Mouse (Mus musculus) bone marrow, adult 2 months (tissue): ENCODE results near the gene Mtfr1l. TPM values are rescaled to one million over a fixed set of nuclear protein-coding genes. Genes with fewer than 3 reads are reported as not detected.
A peak's percentile ranks its signal among the peaks of the same experiment; 100 is the strongest.
"Not testable (repeated sequence)": the region's sequence is repeated elsewhere in the genome, so short reads cannot be mapped to it uniquely, and the experiment has no call there.

ENCODE experiments used
- H3K27ac ChIP-seq: fragments of 200-500 bp; 2 replicates; pipeline ENCODE4 v1.5.1; 2012; ENCODE audit warnings: low read depth, mild to moderate bottlenecking, control low read depth, inconsistent platforms, low read length; ENCODE audit not compliant: control insufficient read depth, poor library complexity, insufficient read depth
- H3K4me1 ChIP-seq: fragments of 200-500 bp; 2 replicates; pipeline ENCODE4 v1.6.1; 2011; ENCODE audit warnings: low read length; ENCODE audit not compliant: control insufficient read depth, insufficient read depth
- H3K4me3 ChIP-seq: fragments of 200-500 bp; replicated peaks from 2 replicates; pipeline ENCODE3; 2011; ENCODE audit warnings: mild to moderate bottlenecking, low read depth, low read length, control low read depth; ENCODE audit not compliant: control insufficient read depth
- CTCF ChIP-seq: fragments of 200-500 bp; IDR thresholded peaks from 2 replicates; pipeline ENCODE4 v1.5.1; 2011; ENCODE audit warnings: low read length, control low read depth; ENCODE audit not compliant: control insufficient read depth, insufficient read depth
- POLR2A ChIP-seq: fragments of 200-500 bp; IDR thresholded peaks from 2 replicates; pipeline ENCODE4 v1.6.1; 2011; ENCODE audit warnings: low read depth, mild to moderate bottlenecking, control low read depth, low read length, borderline replicate concordance; ENCODE audit not compliant: control insufficient read depth
- WGBS: fragments of 180-500 bp; shearing (Covaris S2); methylation state at CpG from one replicate; pipeline ENCODE4 v1.1.7; 2018; 5-methylcytosine and 5-hydroxymethylcytosine counted together
- polyA plus RNA-seq: library from polyadenylated mRNA; stranded (reverse); fragments of >200 nt; gene quantifications from 2 replicates; pipeline ENCODE4 v1.2.4, GENCODE M21; 2011; ENCODE audit warnings: low replicate concordance; ENCODE audit not compliant: missing spikeins, insufficient read depth, insufficient read length

Gene Mtfr1l
- polyA plus RNA-seq, 1 experiment = 57.2 TPM

GRCm38 (mm10) chr4:134496595-134497210 lies 38.5 kb downstream of the Mtfr1l start, which contains the start of gene Paqr7:
Paqr7 (plus strand) TSS chr4:134496697.
- Histone ChIP-seq H3K4me3 (peak within 1 kb of the TSS; percentile 69), H3K4me1 (peaks cover 7% of the 10 kb centered on the region), H3K27ac (peak within 1 kb of the TSS; percentile 85)
- no peak for TF ChIP-seq CTCF
- peak; percentile 58; the same call in 1 of the 2 replicates for TF ChIP-seq POLR2A
- WGBS = under 1% methylated on average over 35 of the region's 35 CpGs

DNA sequence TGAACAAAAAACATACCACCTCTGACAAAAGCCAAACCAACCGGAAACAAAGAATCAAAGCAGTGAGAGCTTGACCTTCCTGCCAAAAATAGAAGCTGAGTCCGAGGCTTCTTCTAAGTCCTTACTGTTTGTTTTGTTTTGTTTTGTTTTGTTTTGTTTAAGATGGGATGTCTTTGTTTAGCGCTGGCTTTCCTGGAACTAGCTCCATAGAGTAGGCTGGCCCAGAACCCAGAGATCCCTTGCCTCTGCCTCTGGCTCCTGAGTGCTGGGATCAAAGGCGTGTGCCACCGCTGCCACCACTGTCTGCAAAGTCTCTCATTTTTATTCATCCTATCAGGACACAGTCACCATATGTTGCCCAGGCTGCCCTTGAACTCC lies 39.7 kb downstream of the Mtfr1l start:
- H3K4me1 ChIP-seq = peaks cover 7% of the 10 kb centered on the region
- no peak overlapping the region for H3K4me3 ChIP-seq
- WGBS = 52% methylated on average over 5 of the region's 5 CpGs
- peak overlapping the region; percentile 85 for H3K27ac ChIP-seq
- TF ChIP-seq CTCF = no peak

GRCm38 (mm10) chr4:134494780-134495545 lies 40.2 kb downstream of the Mtfr1l start:
- peak overlapping the region; percentile 85 for H3K27ac ChIP-seq
- TF ChIP-seq CTCF = 0 out of 2 replicates have a peak, but pooled peaks have one; percentile 6
- no peak for TF ChIP-seq POLR2A
- H3K4me3 ChIP-seq = no peak overlapping the region
- WGBS = 3% methylated on average over 16 of the region's 16 CpGs
- peaks cover 7% of the 10 kb centered on the region for H3K4me1 ChIP-seq

GRCm38 (mm10) chr4:134494161-134494560 lies 41.0 kb downstream of the Mtfr1l start:
- not testable (repeated sequence) for H3K4me3 ChIP-seq, H3K4me1 ChIP-seq
- H3K27ac ChIP-seq = peak overlapping the region; percentile 85
- 76% methylated on average over 6 of the region's 6 CpGs for WGBS

- Histone ChIP-seq H3K4me3 (no peak overlapping the region), H3K4me1 (peaks cover 7% of the 10 kb centered on the region), H3K27ac (no peak overlapping the region)
- WGBS = 23% methylated on average over 6 of the region's 6 CpGs
- no peak for TF ChIP-seq POLR2A
- TF ChIP-seq CTCF = no peak
Measured at GRCm38 (mm10) chr4:134491716-134492115, 43.5 kb downstream of the Mtfr1l start.

GRCm38 (mm10) chr4:134489986-134490665 lies 45.1 kb downstream of the Mtfr1l start:
- 55% methylated on average over 11 of the region's 11 CpGs for WGBS
- Histone ChIP-seq H3K27ac (no peak overlapping the region), H3K4me3 (no peak overlapping the region), H3K4me1 (peaks cover 5% of the 10 kb centered on the region)
- TF ChIP-seq POLR2A = no peak
- no peak for TF ChIP-seq CTCF

DNA sequence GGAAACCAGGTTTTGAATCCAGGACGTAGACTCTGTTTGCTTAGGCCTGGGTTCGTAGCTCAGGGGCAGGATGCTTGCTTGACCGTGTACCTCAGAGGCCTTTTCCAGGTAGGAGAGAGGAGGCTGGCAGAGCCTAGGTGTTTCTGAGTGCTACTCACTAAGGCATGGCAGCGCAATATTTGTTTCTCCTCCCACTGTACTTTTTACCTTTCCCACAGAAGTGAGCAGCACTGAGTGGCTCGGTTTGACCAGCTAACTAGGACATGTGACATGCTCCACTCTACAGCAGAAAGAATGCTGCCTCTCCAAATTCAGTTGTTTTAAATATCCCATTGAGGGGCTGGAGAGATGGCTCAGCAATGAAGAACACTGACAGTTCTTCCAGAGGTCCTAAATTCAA lies 47.0 kb downstream of the Mtfr1l start:
- TF ChIP-seq POLR2A (no peak), CTCF (no peak)
- Histone ChIP-seq H3K4me3 (no peak overlapping the region), H3K27ac (no peak overlapping the region), H3K4me1 (peaks cover 1% of the 10 kb centered on the region; the same call in 1 of the 2 replicates)
- WGBS = 90% methylated on average over 5 of the region's 5 CpGs

DNA sequence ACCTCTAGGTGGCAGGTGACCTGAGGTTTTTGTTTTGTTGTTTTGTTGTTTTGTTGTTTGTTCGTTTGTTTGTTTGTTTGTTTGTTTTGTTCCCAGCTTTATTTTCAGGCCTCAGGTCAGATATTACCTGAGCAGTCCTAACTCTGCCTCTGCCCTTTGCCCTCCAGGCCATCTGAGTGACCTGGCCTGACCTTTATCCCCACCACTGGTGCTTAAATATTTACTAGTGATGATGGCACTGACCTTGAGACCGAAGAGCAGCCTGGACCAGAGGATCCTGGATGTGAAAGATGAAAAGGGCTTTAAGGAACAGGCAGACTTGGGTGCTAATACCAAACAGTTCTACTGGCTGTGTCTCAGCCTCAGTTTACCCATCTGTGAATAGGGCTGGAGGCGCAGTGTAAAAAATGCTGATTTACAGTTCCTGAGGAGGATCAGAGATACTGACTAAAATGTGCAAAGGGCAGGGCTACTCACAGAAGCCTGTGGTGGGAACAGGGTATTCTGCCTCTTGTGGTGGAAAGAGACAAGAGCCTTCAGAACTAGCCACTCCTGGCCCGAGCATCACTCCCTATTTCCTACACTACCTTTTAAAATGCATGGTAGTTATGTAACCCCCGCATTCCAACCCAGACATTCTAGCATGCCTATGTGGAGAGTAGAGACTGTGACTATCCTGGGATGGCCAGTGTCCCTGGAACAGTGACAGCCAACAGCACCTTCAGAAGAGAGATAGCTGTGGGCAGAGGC lies 49.9 kb downstream of the Mtfr1l start:
- no peak overlapping the region for H3K27ac ChIP-seq
- WGBS = 83% methylated on average over 5 of the region's 5 CpGs
- H3K4me1 ChIP-seq = peaks cover 3% of the 10 kb centered on the region; the same call in 1 of the 2 replicates
- H3K4me3 ChIP-seq = no peak overlapping the region
- TF ChIP-seq POLR2A (no peak), CTCF (no peak)
